Mouse (Mus musculus) neural tube, embryonic 15.5 days (tissue): ENCODE results near the gene Yme1l1. TPM values are rescaled to one million over a fixed set of nuclear protein-coding genes. Genes with fewer than 3 reads are reported as not detected.

ENCODE experiments used
- ATAC-seq: fragments of 200-750 bp; cut with Nextera tagmentation; 2 replicates; pipeline ENCODE4 v1.8.0; 2017; ENCODE audit warnings: mild to moderate bottlenecking, moderate TSS enrichment, moderate library complexity; ENCODE audit not compliant: low FRiP score
- H3K27ac ChIP-seq: fragments of 300-500 bp; sonication (generic); replicated peaks from 2 replicates; pipeline ENCODE4 v1.5.1; 2015; ENCODE audit warnings: mild to moderate bottlenecking, inconsistent platforms
- H3K27me3 ChIP-seq: fragments of 300-500 bp; sonication (generic); replicated peaks from 2 replicates; pipeline ENCODE4 v1.6.1; 2015; ENCODE audit warnings: inconsistent platforms
- H3K36me3 ChIP-seq: fragments of 300-500 bp; sonication (generic); 2 replicates; pipeline ENCODE4 v1.6.1; 2015; ENCODE audit warnings: inconsistent platforms
- H3K4me1 ChIP-seq: fragments of 300-500 bp; sonication (generic); 2 replicates; pipeline ENCODE4 v1.6.1; 2015; ENCODE audit warnings: inconsistent platforms
- H3K4me2 ChIP-seq: fragments of 300-500 bp; sonication (generic); 2 replicates; pipeline ENCODE4 v1.6.1; 2015; ENCODE audit warnings: inconsistent platforms, mild to moderate bottlenecking, moderate library complexity
- H3K4me3 ChIP-seq: fragments of 300-500 bp; sonication (generic); replicated peaks from 2 replicates; pipeline ENCODE4 v1.5.1; 2015; ENCODE audit warnings: mild to moderate bottlenecking, inconsistent platforms
- H3K9ac ChIP-seq: fragments of 300-500 bp; sonication (generic); replicated peaks from 2 replicates; pipeline ENCODE4 v1.6.1; 2015; ENCODE audit warnings: mild to moderate bottlenecking, inconsistent platforms
- H3K9me3 ChIP-seq: fragments of 300-500 bp; sonication (generic); replicated peaks from 2 replicates; pipeline ENCODE4 v1.6.1; 2016; ENCODE audit warnings: inconsistent platforms
- WGBS: fragments of 180-500 bp; shearing (Covaris S2); methylation state at CpG from one replicate; pipeline ENCODE4 v1.1.7; 2015; ENCODE audit warnings: mixed read lengths; 5-methylcytosine and 5-hydroxymethylcytosine counted together
- polyA plus RNA-seq: library from polyadenylated mRNA; unstranded; fragments of >200 nt; fragmentation: Nextera tagmentation; extraction: Ambion mirVana; gene quantifications from 2 replicates; pipeline ENCODE4 v1.2.1, GENCODE M21; 2015

The Yme1l1 gene
- 55.7 and 60.8 TPM in 2 replicates for polyA plus RNA-seq

DNA sequence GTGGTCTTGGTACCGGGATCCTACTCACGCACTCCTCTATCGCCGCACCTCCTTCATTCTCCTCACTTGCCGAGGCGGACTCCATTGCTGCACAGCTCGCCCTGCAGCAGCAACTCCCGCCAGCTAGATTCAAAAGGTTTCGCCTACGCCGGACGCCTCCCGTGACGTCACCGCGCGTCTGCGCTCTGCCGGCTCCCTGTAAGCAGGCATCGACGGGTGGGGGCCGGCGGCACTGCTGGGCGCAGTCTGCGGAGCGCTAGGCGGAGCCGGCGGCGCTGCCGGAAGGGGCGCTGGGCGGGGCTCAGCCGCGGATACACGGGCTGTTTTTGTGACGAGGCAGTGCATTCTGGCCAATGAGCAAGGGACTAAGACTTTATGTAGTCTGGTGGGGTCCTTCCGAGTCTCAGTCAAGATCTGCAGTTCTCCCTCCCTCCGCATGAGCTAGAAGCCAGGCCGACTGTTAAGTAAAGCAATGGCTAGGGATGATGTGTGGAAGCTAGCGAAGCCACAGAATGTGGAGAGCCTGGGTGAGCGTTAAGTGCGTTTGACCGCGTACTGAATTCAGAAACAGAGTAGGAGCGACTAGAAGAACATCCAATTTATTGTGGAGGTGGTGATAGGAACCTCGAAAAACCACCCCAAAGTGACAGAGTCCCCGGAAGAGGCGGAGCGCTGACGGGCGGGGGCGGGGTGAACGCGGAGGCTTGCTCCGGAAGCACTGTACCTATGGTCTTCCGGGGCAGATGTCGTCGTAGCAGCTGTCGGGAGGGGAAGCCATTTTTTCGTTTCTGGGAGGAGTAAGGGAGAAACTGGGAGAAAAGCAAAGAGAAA lies at the start of gene Yme1l1, which contains the start of gene Mastl:
Gene Yme1l1, plus strand, starts transcription at position 593 of the 831 bp plus-strand sequence.
Gene Mastl, minus strand, starts transcription at position 248 of the 831 bp plus-strand sequence.
- Histone ChIP-seq H3K27me3 (no peaks in the 10 kb centered on the region), H3K9ac (peak within 1 kb of the TSS; percentile 77), H3K4me2 (peak within 1 kb of the TSS; percentile 83), H3K36me3 (no peaks in the 10 kb centered on the region), H3K4me1 (peaks cover 29% of the 10 kb centered on the region), H3K27ac (peak within 1 kb of the TSS; percentile 100), H3K4me3 (peak within 1 kb of the TSS; percentile 83), H3K9me3 (no peaks in the 10 kb centered on the region)
- ATAC-seq = peak; percentile 98
- under 1% methylated on average over 61 of the region's 61 CpGs for WGBS

DNA sequence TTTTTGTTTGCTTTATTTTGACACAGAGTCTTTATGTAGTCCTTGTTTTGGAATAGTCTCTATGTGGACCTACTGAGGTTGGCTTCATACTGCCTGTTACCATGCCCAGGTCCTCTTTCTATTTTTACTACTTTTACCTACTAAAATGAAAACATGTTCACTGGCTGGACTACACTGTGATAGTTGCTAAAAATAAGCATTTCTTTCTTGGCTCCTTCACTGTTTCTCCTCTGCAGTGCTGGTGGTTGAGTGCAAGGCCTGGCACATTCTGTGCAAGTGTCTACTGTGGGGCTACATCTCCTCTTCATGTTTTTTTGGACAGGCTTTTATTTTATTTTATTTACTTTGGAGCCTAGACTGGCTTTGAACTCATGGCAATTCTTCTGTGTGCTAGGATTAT lies 36.6 kb upstream of the Yme1l1 start:
- ATAC-seq = no peak
- H3K9ac ChIP-seq = no peak overlapping the region
- H3K27ac ChIP-seq = no peak overlapping the region
- H3K36me3 ChIP-seq = peaks cover 9% of the 10 kb centered on the region; the same call in 1 of the 2 replicates
- no peak overlapping the region for H3K4me3 ChIP-seq
- no peaks in the 10 kb centered on the region for H3K4me1 ChIP-seq
- H3K9me3 ChIP-seq = no peaks in the 10 kb centered on the region
- no peaks in the 10 kb centered on the region for H3K27me3 ChIP-seq
- no peak overlapping the region for H3K4me2 ChIP-seq

DNA sequence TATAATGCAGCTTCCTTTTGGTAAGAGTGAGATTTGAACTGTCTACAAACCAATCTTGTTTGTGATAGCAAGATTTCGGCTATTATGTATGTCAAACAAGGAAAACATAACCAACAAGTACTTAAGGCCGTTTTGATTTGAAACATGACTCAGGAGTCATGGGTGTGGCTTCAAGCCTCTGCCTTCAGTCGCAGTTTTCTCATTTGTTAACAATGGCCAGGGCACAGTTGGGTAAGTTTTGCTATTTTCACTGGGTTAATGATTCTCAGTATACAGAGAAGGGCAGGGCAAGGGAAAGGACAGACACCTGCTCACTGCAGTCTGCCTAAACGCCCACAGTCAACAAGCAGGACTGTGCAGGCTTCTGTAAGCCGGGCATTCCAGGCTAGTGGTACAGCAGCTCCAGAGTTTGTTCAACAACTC lies 959 bp upstream of the Yme1l1 start:
- ATAC-seq = no peak
- Histone ChIP-seq H3K9ac (peak overlapping the region; percentile 77), H3K4me1 (peaks cover 29% of the 10 kb centered on the region), H3K27ac (0 out of 2 replicates have a peak overlapping the region, but pooled peaks have one; percentile 100), H3K9me3 (no peaks in the 10 kb centered on the region), H3K36me3 (no peaks in the 10 kb centered on the region), H3K27me3 (no peaks in the 10 kb centered on the region), H3K4me3 (peak overlapping the region; percentile 83), H3K4me2 (peak overlapping the region; percentile 83)
- 8% methylated on average over 5 of the region's 5 CpGs for WGBS

DNA sequence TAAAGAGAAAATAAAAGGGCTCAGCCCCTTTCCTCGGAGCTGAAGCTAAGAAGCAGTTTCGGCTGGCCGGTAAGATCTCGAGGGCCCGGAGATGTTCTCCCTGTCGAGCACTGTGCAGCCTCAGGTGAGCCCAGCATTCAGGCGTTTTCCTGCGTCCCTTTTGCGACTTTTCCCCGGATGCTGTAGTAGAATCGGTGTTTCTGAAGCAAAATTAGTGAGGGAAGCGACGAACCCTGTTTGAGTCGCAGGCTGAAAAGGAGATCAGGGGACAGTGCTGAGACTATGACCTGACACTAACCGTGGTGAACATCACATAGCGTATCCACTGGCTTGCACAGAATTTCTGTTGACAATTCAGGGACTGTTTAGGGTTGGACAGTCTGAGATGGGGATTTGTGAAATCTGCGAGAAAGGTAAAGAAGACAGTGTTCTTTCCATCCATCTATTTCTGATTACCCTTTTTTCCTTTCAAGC lies 476 bp downstream of the Yme1l1 start:
- peaks cover 3% of the 10 kb centered on the region; the same call in 1 of the 2 replicates for H3K36me3 ChIP-seq
- H3K27ac ChIP-seq = peak overlapping the region; percentile 100
- H3K4me2 ChIP-seq = peak overlapping the region; percentile 83
- WGBS = under 1% methylated on average over 17 of the region's 17 CpGs
- ATAC-seq = peak; percentile 29
- H3K27me3 ChIP-seq = no peaks in the 10 kb centered on the region
- no peaks in the 10 kb centered on the region for H3K9me3 ChIP-seq
- peaks cover 29% of the 10 kb centered on the region for H3K4me1 ChIP-seq
- H3K4me3 ChIP-seq = peak overlapping the region; percentile 83
- peak overlapping the region; percentile 77 for H3K9ac ChIP-seq

DNA sequence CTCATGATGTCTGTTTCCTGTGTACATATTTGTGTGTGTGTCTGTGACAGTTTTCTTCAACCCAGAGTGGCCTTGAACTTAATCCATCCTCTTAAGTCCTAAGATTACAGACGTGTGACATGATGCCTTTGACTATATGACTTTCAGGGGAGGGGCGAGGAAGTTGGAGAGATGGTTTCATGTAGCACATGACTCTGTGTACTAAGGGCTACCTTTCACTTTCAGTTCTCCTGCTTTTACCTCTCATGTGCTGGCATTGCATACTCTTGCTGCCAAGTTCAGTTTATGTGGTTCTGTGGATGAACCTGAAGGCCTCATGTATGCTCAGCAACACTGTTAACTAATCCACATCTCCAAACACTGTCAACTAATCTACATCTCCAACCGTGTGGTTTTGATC lies 16.1 kb downstream of the Yme1l1 start:
- no peak overlapping the region for H3K9ac ChIP-seq
- no peak overlapping the region for H3K27ac ChIP-seq
- no peak for ATAC-seq
- no peaks in the 10 kb centered on the region for H3K9me3 ChIP-seq
- H3K4me2 ChIP-seq = no peak overlapping the region
- no peak overlapping the region for H3K4me3 ChIP-seq
- H3K4me1 ChIP-seq = no peaks in the 10 kb centered on the region
- no peaks in the 10 kb centered on the region for H3K27me3 ChIP-seq
- WGBS = 95% methylated on average over 3 of the region's 3 CpGs
- H3K36me3 ChIP-seq = peaks cover 66% of the 10 kb centered on the region

DNA sequence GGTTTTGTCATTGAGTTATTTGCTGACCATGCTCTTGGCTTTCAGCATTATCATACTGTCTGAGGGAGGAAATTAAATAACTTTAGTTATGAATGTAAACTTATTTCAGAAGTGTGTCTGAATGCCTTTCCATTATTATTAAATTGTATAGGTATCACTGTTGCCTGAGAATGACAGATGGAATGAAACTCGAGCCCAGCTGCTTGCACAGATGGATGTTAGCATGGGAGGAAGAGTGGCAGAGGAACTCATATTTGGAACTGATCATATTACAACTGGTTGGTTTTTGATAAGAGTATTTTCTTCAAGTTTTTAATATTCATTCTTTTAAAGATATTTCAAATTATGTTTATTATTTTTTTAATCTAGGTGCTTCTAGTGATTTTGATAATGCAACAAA lies 38.2 kb downstream of the Yme1l1 start:
- peaks cover 61% of the 10 kb centered on the region for H3K36me3 ChIP-seq
- WGBS = 83% methylated on average over 1 of the region's 1 CpGs
- H3K4me2 ChIP-seq = no peak overlapping the region
- H3K9me3 ChIP-seq = no peaks in the 10 kb centered on the region
- H3K4me3 ChIP-seq = no peak overlapping the region
- H3K4me1 ChIP-seq = no peaks in the 10 kb centered on the region
- no peak overlapping the region for H3K27ac ChIP-seq
- no peaks in the 10 kb centered on the region for H3K27me3 ChIP-seq
- ATAC-seq = no peak
- H3K9ac ChIP-seq = no peak overlapping the region

DNA sequence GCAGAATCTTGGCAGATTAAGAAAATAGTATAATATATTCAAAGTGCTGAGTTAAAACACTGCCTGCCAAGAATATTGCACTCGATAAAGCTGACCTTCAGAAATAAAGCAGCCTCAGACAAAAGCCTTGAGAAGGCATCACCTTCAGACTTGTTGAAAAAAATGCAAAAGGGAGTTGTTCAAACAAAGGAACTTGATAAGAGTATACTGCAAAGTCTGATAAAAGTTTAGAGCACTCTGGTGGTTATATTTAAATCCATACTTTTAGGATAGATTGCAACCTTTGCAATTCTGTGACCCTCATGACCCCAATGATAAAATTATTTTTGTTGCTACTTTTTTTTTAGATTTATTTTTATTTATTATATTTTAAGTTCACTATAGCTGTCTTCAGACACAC lies 44.9 kb downstream of the Yme1l1 start:
- H3K27me3 ChIP-seq = no peaks in the 10 kb centered on the region
- no peak overlapping the region for H3K4me3 ChIP-seq
- ATAC-seq = no peak
- 92% methylated on average over 1 of the region's 1 CpGs for WGBS
- peaks cover 28% of the 10 kb centered on the region for H3K36me3 ChIP-seq
- H3K4me2 ChIP-seq = no peak overlapping the region
- no peak overlapping the region for H3K27ac ChIP-seq
- H3K9ac ChIP-seq = no peak overlapping the region
- H3K9me3 ChIP-seq = no peaks in the 10 kb centered on the region
- no peaks in the 10 kb centered on the region for H3K4me1 ChIP-seq

DNA sequence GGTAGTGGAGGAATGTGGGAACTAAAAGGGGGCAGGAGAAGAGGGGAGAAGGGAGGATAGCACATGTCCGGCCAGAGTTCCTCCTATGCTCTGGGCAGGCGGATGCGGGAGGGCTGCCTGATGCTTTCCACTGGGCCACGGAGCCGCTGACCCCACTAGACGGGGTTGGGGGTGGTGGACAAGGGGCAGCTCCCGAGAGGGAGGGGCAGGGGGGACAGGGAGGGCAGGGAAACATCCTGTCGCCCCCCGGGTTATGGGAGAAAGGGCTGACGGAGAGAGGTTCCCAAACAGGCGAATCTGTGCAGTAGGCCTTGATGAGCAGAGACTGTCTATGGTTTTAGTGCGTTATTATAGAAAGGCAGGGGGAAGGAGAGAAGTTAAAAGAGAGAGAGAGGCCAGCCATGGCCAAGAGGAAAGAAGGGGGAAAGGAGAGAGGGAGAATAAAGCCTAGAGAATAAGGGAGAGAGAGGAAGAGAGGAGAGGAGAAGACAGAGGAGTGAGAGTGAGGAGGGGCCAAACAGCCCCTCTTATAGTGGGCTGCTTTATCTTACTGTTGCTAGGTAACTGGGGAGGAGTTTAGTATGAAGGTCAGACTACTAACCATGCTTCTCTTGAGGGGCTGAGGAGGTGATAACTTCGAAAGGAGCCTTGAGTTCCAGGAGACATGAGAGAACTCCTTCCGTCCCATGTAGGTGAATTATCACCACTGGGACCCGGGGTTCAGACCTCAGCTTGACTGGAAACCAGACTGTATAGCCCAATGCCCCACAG lies 46.9 kb downstream of the Yme1l1 start:
- 0 out of 2 replicates have a peak, but pooled peaks have one; percentile 36 for ATAC-seq
- peaks cover 22% of the 10 kb centered on the region for H3K36me3 ChIP-seq

DNA sequence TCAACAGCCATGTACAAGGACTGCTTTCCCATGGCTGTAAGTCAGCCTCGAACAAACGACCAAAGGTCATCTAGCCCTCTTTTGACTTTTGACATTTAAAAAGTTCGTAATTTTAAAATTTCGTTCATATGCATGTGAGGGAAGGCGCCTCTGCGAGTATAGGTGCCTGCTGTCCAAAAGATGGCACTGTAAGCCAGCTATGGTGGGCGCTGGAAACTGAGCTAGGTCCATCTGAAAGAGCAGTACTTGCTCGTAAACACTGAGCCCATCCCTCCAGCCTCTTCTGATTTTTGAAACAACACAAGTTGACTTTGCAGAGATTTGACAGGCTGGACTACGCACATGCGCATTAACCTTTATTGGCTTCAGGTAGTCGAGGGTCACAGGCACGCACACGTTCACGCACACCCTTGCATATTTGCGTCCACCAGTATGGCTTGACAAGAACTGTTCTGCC lies 50.9 kb downstream of the Yme1l1 start, which contains the start of gene 4931423N10Rik:
Gene 4931423N10Rik, plus strand, starts transcription at position 407 of the 457 bp plus-strand sequence.
- Histone ChIP-seq H3K4me3 (no peak within 1 kb of the TSS), H3K27me3 (no peaks in the 10 kb centered on the region), H3K9me3 (no peaks in the 10 kb centered on the region), H3K4me1 (no peaks in the 10 kb centered on the region), H3K27ac (no peak within 1 kb of the TSS), H3K4me2 (no peak within 1 kb of the TSS), H3K36me3 (no peaks in the 10 kb centered on the region), H3K9ac (no peak within 1 kb of the TSS)
- 81% methylated on average over 15 of the region's 15 CpGs for WGBS
- no peak for ATAC-seq

More for the DNA sequence above, 46.9 kb downstream of the Yme1l1 start:
- WGBS = 61% methylated on average over 15 of the region's 15 CpGs
- Histone ChIP-seq H3K9me3 (no peaks in the 10 kb centered on the region), H3K27ac (no peak overlapping the region), H3K27me3 (no peaks in the 10 kb centered on the region), H3K4me1 (no peaks in the 10 kb centered on the region), H3K4me2 (no peak overlapping the region), H3K4me3 (no peak overlapping the region), H3K9ac (no peak overlapping the region)

DNA sequence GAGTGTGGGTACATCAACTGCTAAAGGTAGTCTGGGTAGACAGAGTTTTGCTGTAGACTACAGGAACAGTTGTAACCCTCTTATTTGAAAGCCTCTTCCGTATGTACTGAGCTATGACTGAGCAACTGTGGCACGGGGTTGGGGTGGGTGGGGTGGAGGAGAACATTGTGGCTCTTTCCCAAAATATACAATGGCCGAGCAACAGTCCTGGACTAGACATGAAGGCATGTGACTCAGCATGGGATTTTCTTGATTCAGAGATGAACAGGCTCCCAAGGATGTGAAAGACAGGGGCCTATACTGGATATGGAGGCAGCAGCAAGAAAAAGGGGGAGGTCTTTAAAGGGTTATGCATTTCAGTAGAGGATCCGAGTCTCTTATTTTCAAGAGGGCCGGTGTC lies 57.5 kb downstream of the Yme1l1 start:
- H3K4me2 ChIP-seq = no peak overlapping the region
- no peak overlapping the region for H3K4me3 ChIP-seq
- no peaks in the 10 kb centered on the region for H3K4me1 ChIP-seq
- no peak overlapping the region for H3K27ac ChIP-seq
- no peak for ATAC-seq
- WGBS = 85% methylated on average over 5 of the region's 5 CpGs
- H3K36me3 ChIP-seq = no peaks in the 10 kb centered on the region
- no peak overlapping the region for H3K9ac ChIP-seq
- no peaks in the 10 kb centered on the region for H3K9me3 ChIP-seq
- no peaks in the 10 kb centered on the region for H3K27me3 ChIP-seq

DNA sequence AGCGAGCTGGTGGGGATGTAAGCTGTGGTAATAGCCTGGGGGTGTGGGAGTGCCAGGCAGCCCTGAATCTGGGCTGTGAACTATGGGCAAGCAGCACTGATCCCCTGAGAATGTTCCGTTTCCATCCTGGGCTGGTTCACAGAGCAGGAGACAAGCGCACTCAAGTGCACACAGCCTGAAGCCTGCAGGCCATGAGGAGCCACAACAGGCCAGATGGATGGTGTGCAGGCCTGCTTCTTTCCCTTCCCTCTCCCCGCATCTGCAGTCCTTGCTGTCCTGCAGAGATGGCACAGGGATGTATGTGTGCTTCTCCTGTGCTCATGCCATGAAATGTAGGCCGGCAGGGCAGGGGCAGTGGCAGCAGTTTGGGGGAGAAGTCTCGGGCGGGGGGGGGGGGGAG lies 69.0 kb downstream of the Yme1l1 start:
- ATAC-seq = no peak
- H3K27ac ChIP-seq = no peak overlapping the region
- H3K4me2 ChIP-seq = no peak overlapping the region
- no peaks in the 10 kb centered on the region for H3K27me3 ChIP-seq
- no peak overlapping the region for H3K9ac ChIP-seq
- no peaks in the 10 kb centered on the region for H3K9me3 ChIP-seq
- WGBS = 67% methylated on average over 7 of the region's 7 CpGs
- no peak overlapping the region for H3K4me3 ChIP-seq
- no peaks in the 10 kb centered on the region for H3K4me1 ChIP-seq
- H3K36me3 ChIP-seq = no peaks in the 10 kb centered on the region
